Mouse (Mus musculus): ENCODE measurements at regions not wholly inside any gene's neighbourhood (a gene's known extent, or its start where the extent isn't known, plus 50 kb on each side); places are given as distances from the start of the nearest gene placed in this dataset.
A peak's percentile ranks its signal among the peaks of the same experiment; 100 is the strongest.

DNA sequence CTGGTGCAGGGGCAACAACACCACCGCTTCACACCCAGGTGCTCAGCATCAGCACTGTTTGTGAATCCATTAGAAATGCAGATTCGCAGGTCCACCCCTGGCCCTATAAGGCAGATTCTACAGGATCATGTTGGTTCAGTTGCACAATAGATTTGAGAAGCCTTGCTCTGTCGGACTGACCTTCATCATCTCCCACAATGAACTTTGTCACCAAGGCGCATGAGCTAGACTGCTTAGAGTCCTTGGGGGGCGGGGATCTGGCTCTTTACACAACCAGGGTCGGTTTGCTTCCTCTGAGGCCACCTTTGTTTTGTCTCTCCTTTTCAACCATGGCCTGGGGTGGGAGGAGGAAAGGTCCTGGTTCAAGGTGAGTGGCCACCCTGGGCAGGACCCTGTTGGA lies 209.7 kb downstream of the Igsf11 start:
- TF ChIP-seq EP300 (IDR thresholded peaks at IDR 0.05; ENCODE audit: insufficient read depth, low read depth, low read length) (0 out of 2 replicates have a peak, but pooled peaks have one; percentile 55), POLR2A (IDR thresholded peaks at IDR 0.05; ENCODE audit: insufficient read depth, low read length) (no peak), CTCF (IDR thresholded peaks at IDR 0.05; ENCODE audit: low read depth, low read length) (no peak)
